Mouse (Mus musculus): ENCODE data around the gene 1700102P08Rik. TPM values are rescaled to one million over a fixed set of nuclear protein-coding genes. Genes with fewer than 3 reads are reported as not detected.

1700102P08Rik gene
- total and polyA plus RNA-seq, 3 experiments, result 0.21 to 0.26 TPM; not detected in 1

GRCm38 (mm10) chr9:108348290-108348680, 44.3 kb upstream of the 1700102P08Rik start:
- Histone ChIP-seq H3K9ac (ENCODE audit: insufficient read depth, low read depth) (peak overlapping the region; percentile 89), H3K4me1 (ENCODE audit: control insufficient read depth in 1 of 2, insufficient read depth in 2 of 2) (peaks cover 0 to 20% of the 10 kb centered on the region in 2 experiments; a peak in 2 of 4 replicates), H3K9me3 (replicated peaks; ENCODE audit: low read length) (peaks cover 7% of the 10 kb centered on the region), H3K27me3 (replicated peaks) (no peaks in the 10 kb centered on the region), H3K4me2 (ENCODE audit: insufficient read depth, low read depth, poor library complexity, severe bottlenecking) (peak overlapping the region; percentile 76), H3K36me3 (replicated peaks in 1 of 2; ENCODE audit: control insufficient read depth in 1 of 2, insufficient read depth in 1 of 2, low read length in 1 of 2) (peaks cover 24 to 42% of the 10 kb centered on the region in 2 experiments), H3K79me2 (replicated peaks; ENCODE audit: control insufficient read depth, extremely low read depth, insufficient read depth, poor library complexity, severe bottlenecking) (peaks cover 24% of the 10 kb centered on the region), H3K4me3 (replicated peaks in 1 of 3; ENCODE audit: low read depth in 2 of 3, low read length in 2 of 3, poor library complexity in 1 of 3) (peak overlapping the region; percentile 87 to 97 (median 92)), H3K27ac (ENCODE audit: insufficient read depth, low read depth) (no peak overlapping the region)
- no peak for DNase-seq (ENCODE audit: extremely low read depth)
- in situ Hi-C loops (cut with MboI; ENCODE audit: low pct_ligation_motif_present, low pct_unique_long_range_greater_than_20kb, low sequenced_read_pairs) (no loop called here), dilution Hi-C loops (cut with MboI; ENCODE audit: extremely low pct_ligation_motif_present, extremely low pct_unique_long_range_greater_than_20kb, low sequenced_read_pairs) (no loop called here)
- TF ChIP-seq CTCF (conservative IDR thresholded peaks at IDR 0.05 in 1 of 2, IDR thresholded peaks at IDR 0.05 in 1 of 2; ENCODE audit: low read depth in 2 of 2, low read length in 2 of 2) (no peak), POLR2A (IDR thresholded peaks at IDR 0.05; ENCODE audit: low read depth, low read length) (no peak), JUN (IDR thresholded peaks at IDR 0.05; ENCODE audit: insufficient read depth, low read depth, low read length) (no peak), USF2 (conservative IDR thresholded peaks at IDR 0.05; ENCODE audit: low read depth, low read length) (no peak), ZC3H11A (IDR thresholded peaks at IDR 0.05; ENCODE audit: low read depth, low read length) (no peak), RAD21 (IDR thresholded peaks at IDR 0.05; ENCODE audit: low read depth, low read length) (no peak), PAX5 (IDR thresholded peaks at IDR 0.05; ENCODE audit: low read length) (no peak)

- Histone ChIP-seq H3K4me2 (ENCODE audit: insufficient read depth, low read depth, poor library complexity, severe bottlenecking) (no peak overlapping the region), H3K27ac (ENCODE audit: insufficient read depth, low read depth) (no peak overlapping the region), H3K4me3 (replicated peaks in 1 of 3; ENCODE audit: low read depth in 2 of 3, low read length in 2 of 3, poor library complexity in 1 of 3) (no peak overlapping the region), H3K79me2 (replicated peaks; ENCODE audit: control insufficient read depth, extremely low read depth, insufficient read depth, poor library complexity, severe bottlenecking) (peaks cover 24% of the 10 kb centered on the region), H3K4me1 (ENCODE audit: control insufficient read depth in 1 of 2, insufficient read depth in 2 of 2) (peaks cover 0 to 17% of the 10 kb centered on the region in 2 experiments; a peak in 2 of 4 replicates), H3K27me3 (replicated peaks) (no peaks in the 10 kb centered on the region), H3K36me3 (replicated peaks in 1 of 2; ENCODE audit: control insufficient read depth in 1 of 2, insufficient read depth in 1 of 2, low read length in 1 of 2) (peaks cover 35 to 53% of the 10 kb centered on the region in 2 experiments), H3K9me3 (replicated peaks; ENCODE audit: low read length) (peaks cover 7% of the 10 kb centered on the region), H3K9ac (ENCODE audit: insufficient read depth, low read depth) (no peak overlapping the region)
- TF ChIP-seq CTCF (conservative IDR thresholded peaks at IDR 0.05 in 1 of 2, IDR thresholded peaks at IDR 0.05 in 1 of 2; ENCODE audit: low read depth in 2 of 2, low read length in 2 of 2), result no peak
- TF ChIP-seq NELFE (IDR thresholded peaks at IDR 0.05; ENCODE audit: low read depth, low read length), result no peak
- no peak for TF ChIP-seq PAX5 (IDR thresholded peaks at IDR 0.05; ENCODE audit: low read length)
- TF ChIP-seq HCFC1 (IDR thresholded peaks at IDR 0.05; ENCODE audit: low read depth, low read length), result no peak
- no peak for TF ChIP-seq JUND (conservative IDR thresholded peaks at IDR 0.05; ENCODE audit: low read depth, low read length)
- TF ChIP-seq USF1 (IDR thresholded peaks at IDR 0.05; ENCODE audit: low read depth, low read length), result no peak
- no peak for DNase-seq (ENCODE audit: extremely low read depth)
- in situ Hi-C loops (cut with MboI; ENCODE audit: low pct_ligation_motif_present, low pct_unique_long_range_greater_than_20kb, low sequenced_read_pairs), result no loop called here
- dilution Hi-C loops (cut with MboI; ENCODE audit: extremely low pct_ligation_motif_present, extremely low pct_unique_long_range_greater_than_20kb, low sequenced_read_pairs), result no loop called here
Observed at GRCm38 (mm10) chr9:108349727-108350126, 42.9 kb upstream of the 1700102P08Rik start.

DNA sequence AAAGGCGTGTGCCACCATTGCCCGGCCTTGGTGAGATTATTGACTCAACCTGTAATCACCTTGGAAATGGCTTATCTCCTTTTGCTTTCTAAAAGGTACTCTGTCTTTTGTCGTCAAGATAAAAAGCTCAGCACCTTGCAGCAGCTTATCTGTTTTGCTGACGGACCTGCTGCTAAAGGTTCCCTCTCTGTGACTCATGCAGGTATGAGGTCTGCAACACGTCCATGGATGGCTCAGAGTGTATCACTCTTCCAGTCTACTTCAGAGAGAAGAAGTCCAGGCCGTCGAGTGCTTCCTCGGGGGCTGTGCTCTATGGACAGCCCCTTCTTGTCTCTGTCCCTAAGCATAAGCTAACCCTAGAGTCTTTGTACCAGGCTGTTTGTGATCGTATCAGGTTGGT, 14.4 kb upstream of the 1700102P08Rik start:
- no peak for DNase-seq (ENCODE audit: extremely low read depth)
- H3K36me3 ChIP-seq (replicated peaks in 1 of 2; ENCODE audit: control insufficient read depth in 1 of 2, insufficient read depth in 1 of 2, low read length in 1 of 2), result peaks cover 71 to 90% of the 10 kb centered on the region in 2 experiments
- no peak overlapping the region for H3K9ac ChIP-seq (ENCODE audit: insufficient read depth, low read depth)
- in situ Hi-C loops (cut with MboI; ENCODE audit: low pct_ligation_motif_present, low pct_unique_long_range_greater_than_20kb, low sequenced_read_pairs), result no loop called here
- dilution Hi-C loops (cut with MboI; ENCODE audit: extremely low pct_ligation_motif_present, extremely low pct_unique_long_range_greater_than_20kb, low sequenced_read_pairs), result no loop called here
- TF ChIP-seq BHLHE40 (IDR thresholded peaks at IDR 0.05; ENCODE audit: low read depth, low read length) (no peak), E2F4 (IDR thresholded peaks at IDR 0.05; ENCODE audit: insufficient replicate concordance, low read depth, low read length) (no peak), ZC3H11A (IDR thresholded peaks at IDR 0.05; ENCODE audit: low read depth, low read length) (no peak), HCFC1 (IDR thresholded peaks at IDR 0.05; ENCODE audit: low read depth, low read length) (no peak), KAT2A (IDR thresholded peaks at IDR 0.05; ENCODE audit: insufficient replicate concordance, low read length) (no peak), RAD21 (IDR thresholded peaks at IDR 0.05; ENCODE audit: low read depth, low read length) (no peak), EP300 (IDR thresholded peaks at IDR 0.05; ENCODE audit: low read length) (no peak), IRF4 (IDR thresholded peaks at IDR 0.05; ENCODE audit: low read depth, low read length) (no peak), JUN (IDR thresholded peaks at IDR 0.05; ENCODE audit: insufficient read depth, low read depth, low read length) (no peak), NRF1 (IDR thresholded peaks at IDR 0.05; ENCODE audit: low read depth, low read length) (no peak), ZKSCAN1 (IDR thresholded peaks at IDR 0.05; ENCODE audit: borderline replicate concordance, low read depth, low read length) (no peak)
- H3K4me3 ChIP-seq (replicated peaks in 1 of 3; ENCODE audit: low read depth in 2 of 3, low read length in 2 of 3, poor library complexity in 1 of 3), result no peak overlapping the region
- H3K27me3 ChIP-seq (replicated peaks), result no peaks in the 10 kb centered on the region
- H3K9me3 ChIP-seq (replicated peaks; ENCODE audit: low read length), result no peaks in the 10 kb centered on the region
- H3K27ac ChIP-seq (ENCODE audit: insufficient read depth, low read depth), result no peak overlapping the region
- H3K4me1 ChIP-seq (ENCODE audit: control insufficient read depth in 1 of 2, insufficient read depth in 2 of 2), result no peaks in the 10 kb centered on the region
- H3K79me2 ChIP-seq (replicated peaks; ENCODE audit: control insufficient read depth, extremely low read depth, insufficient read depth, poor library complexity, severe bottlenecking), result no peaks in the 10 kb centered on the region
- no peak overlapping the region for H3K4me2 ChIP-seq (ENCODE audit: insufficient read depth, low read depth, poor library complexity, severe bottlenecking)
